Mouse (Mus musculus) forebrain, embryonic 12.5 days (tissue): ENCODE data around the gene Hsd11b2. TPM values are rescaled to one million over a fixed set of nuclear protein-coding genes. Genes with fewer than 3 reads are reported as not detected.

ENCODE experiments used
- ATAC-seq: fragments of 200-750 bp; cut with Nextera tagmentation; 2 replicates; pipeline ENCODE4 v1.8.0; 2017; ENCODE audit warnings: moderate TSS enrichment; ENCODE audit not compliant: low FRiP score
- H3K27ac ChIP-seq: fragments of 300-500 bp; sonication (generic); 2 replicates; pipeline ENCODE4 v1.5.1; 2016; ENCODE audit warnings: mild to moderate bottlenecking
- H3K27me3 ChIP-seq: fragments of 300-500 bp; sonication (generic); 2 replicates; pipeline ENCODE4 v1.6.1; 2016; ENCODE audit warnings: mild to moderate bottlenecking
- H3K36me3 ChIP-seq: fragments of 300-500 bp; sonication (generic); replicated peaks from 2 replicates; pipeline ENCODE4 v1.6.1; 2016; ENCODE audit warnings: mild to moderate bottlenecking
- H3K4me1 ChIP-seq: fragments of 300-500 bp; sonication (generic); 2 replicates; pipeline ENCODE4 v1.6.1; 2016
- H3K4me2 ChIP-seq: fragments of 300-500 bp; sonication (generic); 2 replicates; pipeline ENCODE4 v1.6.1; 2016; ENCODE audit warnings: mild to moderate bottlenecking, moderate library complexity
- H3K4me3 ChIP-seq: fragments of 300-500 bp; sonication (generic); replicated peaks from 2 replicates; pipeline ENCODE4 v1.5.1; 2016; ENCODE audit warnings: mild to moderate bottlenecking
- H3K9ac ChIP-seq: fragments of 300-500 bp; sonication (generic); 2 replicates; pipeline ENCODE4 v1.6.1; 2016; ENCODE audit warnings: mild to moderate bottlenecking
- H3K9me3 ChIP-seq: fragments of 300-500 bp; sonication (generic); 2 replicates; pipeline ENCODE4 v1.6.1; 2016
- WGBS: fragments of 180-500 bp; shearing (Covaris S2); methylation state at CpG from one replicate; pipeline ENCODE4 v1.1.7; 2016; 5-methylcytosine and 5-hydroxymethylcytosine counted together
- polyA plus RNA-seq: library from polyadenylated mRNA; unstranded; fragments of >200 nt; fragmentation: Nextera tagmentation; extraction: Ambion mirVana; gene quantifications from 2 replicates; pipeline ENCODE4 v1.2.1, GENCODE M21; 2016

Gene Hsd11b2
- polyA plus RNA-seq, 1 experiment from 2014 or later = 12.0 TPM

DNA sequence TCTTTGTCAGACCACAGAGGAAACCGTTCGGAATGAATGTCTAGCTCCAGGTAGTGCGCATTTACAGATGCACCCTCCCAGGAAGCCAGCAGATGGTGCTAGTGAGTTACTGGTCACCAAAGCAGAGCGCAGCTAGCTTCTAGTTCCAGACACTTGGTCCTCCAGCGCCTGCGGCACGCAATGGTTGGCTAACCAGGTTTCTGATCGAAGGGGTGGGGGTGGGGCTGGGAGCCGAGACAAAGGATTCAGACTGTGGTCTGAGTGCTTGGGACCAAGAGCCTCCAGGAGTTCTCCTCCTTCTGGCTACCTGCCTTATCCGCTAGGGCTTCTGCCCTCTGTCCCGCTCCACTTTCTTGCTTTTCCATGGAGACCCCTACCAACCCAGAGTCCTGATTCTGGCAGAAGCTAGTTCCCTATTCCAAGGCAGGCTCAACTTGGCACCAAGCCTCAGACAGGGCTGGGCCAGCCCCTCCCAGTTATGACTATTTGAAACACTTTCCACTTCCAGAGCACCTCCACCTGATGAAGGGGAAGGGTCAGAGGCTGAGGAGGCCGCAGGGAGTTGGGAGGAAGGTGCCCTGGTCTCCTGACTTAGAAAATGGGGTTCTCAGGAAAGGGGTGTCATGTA lies 2.4 kb upstream of the Hsd11b2 start:
- WGBS = 8% methylated on average over 12 of the region's 12 CpGs
- Histone ChIP-seq H3K27ac (no peak overlapping the region), H3K4me1 (peaks cover 44% of the 10 kb centered on the region), H3K4me2 (peak overlapping the region; percentile 41), H3K36me3 (no peaks in the 10 kb centered on the region), H3K4me3 (no peak overlapping the region), H3K9me3 (no peaks in the 10 kb centered on the region), H3K9ac (no peak overlapping the region), H3K27me3 (peaks cover 47% of the 10 kb centered on the region)
- peak; percentile 47 for ATAC-seq

DNA sequence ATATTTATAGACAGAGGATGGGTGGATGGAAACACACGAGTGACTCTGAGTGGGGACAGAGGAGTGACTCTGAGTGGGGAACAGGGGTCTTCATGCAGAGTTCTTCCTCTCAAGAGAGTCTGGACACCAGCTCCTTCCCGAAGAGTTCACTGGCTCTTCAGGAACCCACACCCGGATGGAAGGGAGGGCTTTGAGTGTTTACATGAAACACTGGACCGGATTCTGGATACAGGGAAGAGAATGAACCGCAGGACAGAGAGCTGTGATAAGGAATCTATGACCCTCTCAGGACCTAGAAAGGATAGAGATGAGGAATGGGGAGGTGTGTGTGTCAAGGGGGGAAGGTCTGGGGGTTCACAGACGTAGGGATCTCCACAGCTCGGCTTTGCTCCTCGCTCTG lies 1.2 kb upstream of the Hsd11b2 start:
- 53% methylated on average over 8 of the region's 8 CpGs for whole genome bisulfite sequencing
- Histone ChIP-seq H3K4me3 (no peak overlapping the region), H3K4me1 (peaks cover 54% of the 10 kb centered on the region), H3K9ac (no peak overlapping the region), H3K4me2 (0 out of 2 replicates have a peak overlapping the region, but pooled peaks have one; percentile 0), H3K36me3 (peaks cover 4% of the 10 kb centered on the region; the same call in 1 of the 2 replicates), H3K27ac (no peak overlapping the region), H3K9me3 (no peaks in the 10 kb centered on the region), H3K27me3 (peaks cover 47% of the 10 kb centered on the region)
- ATAC-seq = no peak

- H3K27ac ChIP-seq = peak overlapping the region; percentile 67; the same call in 1 of the 2 replicates
- peaks cover 21% of the 10 kb centered on the region for H3K36me3 ChIP-seq
- peaks cover 54% of the 10 kb centered on the region for H3K4me1 ChIP-seq
- H3K9me3 ChIP-seq = no peaks in the 10 kb centered on the region
- WGBS = 0% methylated on average over 2 of the region's 2 CpGs
- peak overlapping the region; percentile 71 for H3K9ac ChIP-seq
- peak overlapping the region; percentile 65 for H3K4me3 ChIP-seq
- ATAC-seq = no peak
- peaks cover 43% of the 10 kb centered on the region for H3K27me3 ChIP-seq
- peak overlapping the region; percentile 95 for H3K4me2 ChIP-seq
These were observed 1.0 kb downstream of the Hsd11b2 start for GRCm38 (mm10) chr8:105519591-105519990.

DNA sequence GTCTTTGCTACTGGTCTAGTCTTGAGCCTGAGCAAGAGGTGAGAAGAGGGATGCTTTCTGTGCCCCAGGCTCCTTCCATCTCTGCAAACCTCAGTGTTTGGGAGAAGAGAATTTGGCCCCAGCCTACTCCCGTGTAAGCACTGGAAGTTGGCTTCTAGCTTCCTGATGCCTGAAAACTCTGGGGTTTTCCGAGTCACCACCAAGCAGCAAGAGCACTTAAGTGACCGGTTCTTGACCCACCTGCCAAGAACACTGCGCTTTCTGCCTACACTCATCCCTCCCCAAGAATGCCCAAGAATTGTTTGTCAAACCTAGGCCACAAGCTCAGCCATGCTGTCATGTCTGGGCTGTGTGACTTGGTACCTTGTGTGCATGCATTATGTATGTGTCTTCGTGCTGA lies 2.0 kb downstream of the Hsd11b2 start:
- no peak for ATAC-seq
- H3K27ac ChIP-seq = peak overlapping the region; percentile 75
- H3K9ac ChIP-seq = peak overlapping the region; percentile 36; the same call in 1 of the 2 replicates
- H3K36me3 ChIP-seq = peaks cover 29% of the 10 kb centered on the region
- peak overlapping the region; percentile 95 for H3K4me2 ChIP-seq
- H3K4me3 ChIP-seq = 0 out of 2 replicates have a peak overlapping the region, but pooled peaks have one; percentile 65
- peaks cover 35% of the 10 kb centered on the region for H3K27me3 ChIP-seq
- peaks cover 54% of the 10 kb centered on the region for H3K4me1 ChIP-seq
- 18% methylated on average over 5 of the region's 5 CpGs for WGBS
- H3K9me3 ChIP-seq = no peaks in the 10 kb centered on the region

DNA sequence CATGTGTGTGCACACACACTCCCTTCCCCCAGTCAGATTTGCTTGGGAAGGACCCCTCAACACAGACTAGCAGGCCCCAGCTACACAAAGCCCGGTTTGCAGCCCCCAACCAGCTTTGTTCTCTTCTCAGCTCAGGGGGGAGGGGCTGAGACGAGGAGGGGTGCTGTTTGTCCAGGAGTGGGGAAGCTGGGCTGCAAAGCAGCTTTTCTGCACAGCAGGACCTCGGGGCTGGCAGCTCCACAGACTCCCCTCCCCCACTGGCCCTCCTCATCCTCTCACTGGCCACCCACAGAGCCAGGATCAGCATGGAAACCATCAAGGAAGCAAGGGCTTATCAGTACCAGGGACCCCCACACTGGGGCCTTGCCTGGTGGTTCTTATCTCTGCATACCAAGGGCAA lies 2.5 kb downstream of the Hsd11b2 start:
- H3K9me3 ChIP-seq = no peaks in the 10 kb centered on the region
- H3K4me2 ChIP-seq = peak overlapping the region; percentile 95
- no peak overlapping the region for H3K4me3 ChIP-seq
- H3K4me1 ChIP-seq = peaks cover 50% of the 10 kb centered on the region
- H3K27me3 ChIP-seq = peaks cover 35% of the 10 kb centered on the region
- peaks cover 29% of the 10 kb centered on the region for H3K36me3 ChIP-seq
- peak; percentile 39 for ATAC-seq
- H3K9ac ChIP-seq = peak overlapping the region; percentile 36; the same call in 1 of the 2 replicates
- WGBS = 0% methylated on average over 3 of the region's 3 CpGs
- peak overlapping the region; percentile 75 for H3K27ac ChIP-seq

- Histone ChIP-seq H3K9me3 (no peaks in the 10 kb centered on the region), H3K27me3 (peaks cover 25% of the 10 kb centered on the region), H3K9ac (no peak overlapping the region), H3K4me3 (no peak overlapping the region), H3K27ac (no peak overlapping the region), H3K36me3 (peaks cover 29% of the 10 kb centered on the region), H3K4me2 (no peak overlapping the region), H3K4me1 (peaks cover 46% of the 10 kb centered on the region)
- 88% methylated on average over 21 of the region's 21 CpGs for WGBS
- no peak for ATAC-seq
These were observed 3.6 kb downstream of the Hsd11b2 start for GRCm38 (mm10) chr8:105521995-105522769.

- no peak for ATAC-seq
- H3K9ac ChIP-seq = no peak overlapping the region
- WGBS = 86% methylated on average over 9 of the region's 9 CpGs
- peaks cover 43% of the 10 kb centered on the region for H3K4me1 ChIP-seq
- no peak overlapping the region for H3K27ac ChIP-seq
- peaks cover 18% of the 10 kb centered on the region for H3K27me3 ChIP-seq
- H3K36me3 ChIP-seq = peaks cover 29% of the 10 kb centered on the region
- no peak overlapping the region for H3K4me3 ChIP-seq
- H3K4me2 ChIP-seq = no peak overlapping the region
- H3K9me3 ChIP-seq = no peaks in the 10 kb centered on the region
These were observed 4.3 kb downstream of the Hsd11b2 start for GRCm38 (mm10) chr8:105522890-105523289.

- Histone ChIP-seq H3K4me3 (no peak overlapping the region), H3K27me3 (no peaks in the 10 kb centered on the region), H3K4me1 (peaks cover 6% of the 10 kb centered on the region), H3K9ac (no peak overlapping the region), H3K9me3 (no peaks in the 10 kb centered on the region), H3K36me3 (peaks cover 37% of the 10 kb centered on the region), H3K27ac (no peak overlapping the region), H3K4me2 (no peak overlapping the region)
- WGBS = 90% methylated on average over 2 of the region's 2 CpGs
- no peak for ATAC-seq
These were observed 8.6 kb downstream of the Hsd11b2 start for GRCm38 (mm10) chr8:105527110-105527509.

GRCm38 (mm10) chr8:105528206-105528605 lies 9.7 kb downstream of the Hsd11b2 start:
- WGBS = 100% methylated on average over 1 of the region's 1 CpGs

DNA sequence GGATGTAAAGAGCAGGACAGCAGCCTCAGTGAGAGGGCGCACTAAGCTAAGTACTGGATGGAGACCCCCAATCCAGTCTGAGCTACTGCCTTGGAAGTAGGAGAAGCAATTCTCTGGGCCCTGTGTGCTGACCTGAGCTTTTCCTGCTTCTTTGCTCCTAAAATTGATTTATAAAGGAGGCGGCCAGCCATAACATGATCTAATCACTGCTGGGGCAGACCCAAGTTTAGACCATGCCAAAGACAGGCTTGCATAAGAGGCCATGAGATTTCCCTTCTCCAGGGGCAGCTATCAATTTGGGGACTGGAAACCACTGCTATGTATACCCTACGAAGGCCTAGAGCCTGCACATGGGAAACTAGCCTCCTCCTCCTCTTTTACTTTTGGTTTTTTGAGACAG lies 10.7 kb downstream of the Hsd11b2 start:
- WGBS = 89% methylated on average over 3 of the region's 3 CpGs
- H3K27ac ChIP-seq = no peak overlapping the region
- no peak for ATAC-seq
- no peak overlapping the region for H3K4me2 ChIP-seq
- H3K9me3 ChIP-seq = no peaks in the 10 kb centered on the region
- peaks cover 23% of the 10 kb centered on the region for H3K36me3 ChIP-seq
- no peak overlapping the region for H3K4me3 ChIP-seq
- no peak overlapping the region for H3K9ac ChIP-seq
- peaks cover 11% of the 10 kb centered on the region for H3K4me1 ChIP-seq
- no peaks in the 10 kb centered on the region for H3K27me3 ChIP-seq

More at GRCm38 (mm10) chr8:105528206-105528605, 9.7 kb downstream of the Hsd11b2 start:
- ATAC-seq = no peak
- H3K9me3 ChIP-seq = no peaks in the 10 kb centered on the region
- no peak overlapping the region for H3K9ac ChIP-seq
- no peaks in the 10 kb centered on the region for H3K27me3 ChIP-seq
- no peak overlapping the region for H3K27ac ChIP-seq
- no peak overlapping the region for H3K4me3 ChIP-seq
- no peak overlapping the region for H3K4me2 ChIP-seq
- peaks cover 28% of the 10 kb centered on the region for H3K36me3 ChIP-seq
- peaks cover 6% of the 10 kb centered on the region for H3K4me1 ChIP-seq

DNA sequence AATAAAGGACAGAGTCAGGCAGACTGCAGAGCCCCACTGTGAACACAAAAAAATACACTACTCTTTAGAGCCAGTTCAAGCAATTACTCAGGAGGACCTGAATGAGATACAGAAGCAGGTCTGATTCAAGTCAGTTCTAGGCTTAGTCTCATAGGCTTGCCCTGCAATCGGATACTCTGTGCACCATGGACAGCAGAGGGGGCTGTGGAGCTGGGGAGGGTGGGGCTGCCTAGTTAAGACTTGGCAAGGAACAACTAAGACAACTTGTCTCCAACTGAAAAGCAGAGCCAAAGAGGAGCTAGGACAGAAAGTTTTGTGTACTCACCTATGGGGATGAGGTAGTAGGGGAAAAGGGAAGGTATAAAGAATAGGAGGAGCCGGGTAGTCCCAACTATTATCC lies 13.2 kb downstream of the Hsd11b2 start:
- Histone ChIP-seq H3K9me3 (no peaks in the 10 kb centered on the region), H3K4me2 (no peak overlapping the region), H3K36me3 (peaks cover 18% of the 10 kb centered on the region), H3K4me3 (no peak overlapping the region), H3K27ac (no peak overlapping the region), H3K4me1 (peaks cover 11% of the 10 kb centered on the region), H3K9ac (no peak overlapping the region), H3K27me3 (no peaks in the 10 kb centered on the region)
- WGBS = 66% methylated on average over 2 of the region's 2 CpGs
- ATAC-seq = no peak

DNA sequence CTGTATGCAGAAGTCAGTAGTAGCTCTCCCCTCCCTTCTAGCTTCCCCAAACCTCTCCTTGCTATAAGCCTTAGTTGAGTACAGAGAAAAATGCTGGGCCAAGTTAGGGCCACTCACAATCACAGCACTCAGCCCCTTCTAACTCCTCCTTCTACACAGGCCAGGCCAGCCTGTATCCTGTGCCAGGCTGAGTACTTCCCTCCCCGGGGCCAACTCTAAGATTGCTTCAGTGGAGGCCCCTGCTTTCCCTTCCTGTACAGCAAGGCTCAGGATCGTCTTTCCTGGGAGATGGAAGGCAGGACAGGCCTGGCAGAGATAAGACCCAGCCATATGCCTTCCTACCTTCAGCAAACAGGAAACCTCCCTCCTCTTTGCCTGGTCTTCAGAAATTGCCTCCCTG lies 14.9 kb downstream of the Hsd11b2 start:
- Histone ChIP-seq H3K36me3 (peaks cover 35% of the 10 kb centered on the region), H3K4me3 (no peak overlapping the region), H3K4me1 (peaks cover 11% of the 10 kb centered on the region), H3K9me3 (no peaks in the 10 kb centered on the region), H3K4me2 (no peak overlapping the region), H3K9ac (no peak overlapping the region), H3K27ac (peak overlapping the region; percentile 42; the same call in 1 of the 2 replicates), H3K27me3 (no peaks in the 10 kb centered on the region)
- 48% methylated on average over 2 of the region's 2 CpGs for WGBS
- no peak for ATAC-seq
